Mouse (Mus musculus): ENCODE results near the gene D11Wsu47e. TPM values are rescaled to one million over a fixed set of nuclear protein-coding genes. Genes with fewer than 3 reads are reported as not detected.

Gene D11Wsu47e
- polyA plus RNA-seq, 1 experiment = 13.6 TPM

GRCm38 (mm10) chr11:113691851-113692250, 7.6 kb downstream of the D11Wsu47e start:
- Histone ChIP-seq H3K4me3 (ENCODE audit: control insufficient read depth, insufficient read depth, low read length) (no peak overlapping the region), H3K27me3 (ENCODE audit: control insufficient read depth, insufficient read depth, low read length) (no peaks in the 10 kb centered on the region), H3K36me3 (ENCODE audit: control insufficient read depth, insufficient read depth, low read length) (peaks cover 7% of the 10 kb centered on the region), H3K27ac (ENCODE audit: control insufficient read depth, insufficient read depth, low read length) (no peak overlapping the region), H3K4me1 (replicated peaks; ENCODE audit: control insufficient read depth, insufficient read depth, low read length) (no peaks in the 10 kb centered on the region)
- WGBS = 80% methylated on average over 3 of the region's 3 CpGs
- no peak for DNase-seq
- TF ChIP-seq POLR2A (IDR thresholded peaks at IDR 0.05; ENCODE audit: control insufficient read depth, extremely low read depth, insufficient read depth, low read length, poor library complexity) (no peak), CTCF (IDR thresholded peaks at IDR 0.05; ENCODE audit: borderline replicate concordance, control insufficient read depth, extremely low read depth, insufficient read depth, low read length, poor library complexity) (no peak)

- H3K36me3 ChIP-seq (ENCODE audit: control insufficient read depth, insufficient read depth, low read length) = no peaks in the 10 kb centered on the region; the same call in 1 of the 2 replicates
- no peaks in the 10 kb centered on the region for H3K27me3 ChIP-seq (ENCODE audit: control insufficient read depth, insufficient read depth, low read length)
- 90% methylated on average over 5 of the region's 5 CpGs for WGBS
- no peak for DNase-seq
- H3K4me3 ChIP-seq (ENCODE audit: control insufficient read depth, insufficient read depth, low read length) = no peak overlapping the region
- TF ChIP-seq POLR2A (IDR thresholded peaks at IDR 0.05; ENCODE audit: control insufficient read depth, extremely low read depth, insufficient read depth, low read length, poor library complexity) (no peak), CTCF (IDR thresholded peaks at IDR 0.05; ENCODE audit: borderline replicate concordance, control insufficient read depth, extremely low read depth, insufficient read depth, low read length, poor library complexity) (no peak)
- no peaks in the 10 kb centered on the region for H3K4me1 ChIP-seq (replicated peaks; ENCODE audit: control insufficient read depth, insufficient read depth, low read length)
- H3K27ac ChIP-seq (ENCODE audit: control insufficient read depth, insufficient read depth, low read length) = no peak overlapping the region
Observed at GRCm38 (mm10) chr11:113697571-113697970, 13.4 kb downstream of the D11Wsu47e start.

- no peaks in the 10 kb centered on the region for H3K27me3 ChIP-seq (ENCODE audit: control insufficient read depth, insufficient read depth, low read length)
- no peaks in the 10 kb centered on the region for H3K4me1 ChIP-seq (replicated peaks; ENCODE audit: control insufficient read depth, insufficient read depth, low read length)
- no peak overlapping the region for H3K4me3 ChIP-seq (ENCODE audit: control insufficient read depth, insufficient read depth, low read length)
- TF ChIP-seq POLR2A (IDR thresholded peaks at IDR 0.05; ENCODE audit: control insufficient read depth, extremely low read depth, insufficient read depth, low read length, poor library complexity) (no peak), CTCF (IDR thresholded peaks at IDR 0.05; ENCODE audit: borderline replicate concordance, control insufficient read depth, extremely low read depth, insufficient read depth, low read length, poor library complexity) (no peak)
- WGBS = 96% methylated on average over 12 of the region's 12 CpGs
- H3K27ac ChIP-seq (ENCODE audit: control insufficient read depth, insufficient read depth, low read length) = no peak overlapping the region
- DNase-seq = no peak
- H3K36me3 ChIP-seq (ENCODE audit: control insufficient read depth, insufficient read depth, low read length) = no peaks in the 10 kb centered on the region; the same call in 1 of the 2 replicates
Observed at GRCm38 (mm10) chr11:113698013-113698545, 13.9 kb downstream of the D11Wsu47e start.

- no peak overlapping the region for H3K4me3 ChIP-seq (ENCODE audit: control insufficient read depth, insufficient read depth, low read length)
- no peak overlapping the region for H3K27ac ChIP-seq (ENCODE audit: control insufficient read depth, insufficient read depth, low read length)
- H3K27me3 ChIP-seq (ENCODE audit: control insufficient read depth, insufficient read depth, low read length) = no peaks in the 10 kb centered on the region
- WGBS = 91% methylated on average over 7 of the region's 7 CpGs
- TF ChIP-seq POLR2A (IDR thresholded peaks at IDR 0.05; ENCODE audit: control insufficient read depth, extremely low read depth, insufficient read depth, low read length, poor library complexity) (no peak), CTCF (IDR thresholded peaks at IDR 0.05; ENCODE audit: borderline replicate concordance, control insufficient read depth, extremely low read depth, insufficient read depth, low read length, poor library complexity) (no peak)
- H3K36me3 ChIP-seq (ENCODE audit: control insufficient read depth, insufficient read depth, low read length) = no peaks in the 10 kb centered on the region
- no peaks in the 10 kb centered on the region for H3K4me1 ChIP-seq (replicated peaks; ENCODE audit: control insufficient read depth, insufficient read depth, low read length)
- no peak for DNase-seq
Observed at GRCm38 (mm10) chr11:113699643-113700042, 15.4 kb downstream of the D11Wsu47e start.

GRCm38 (mm10) chr11:113703758-113704157, 19.5 kb downstream of the D11Wsu47e start:
- DNase-seq = peak; percentile 77
- no peaks in the 10 kb centered on the region for H3K36me3 ChIP-seq (ENCODE audit: control insufficient read depth, insufficient read depth, low read length)
- H3K27ac ChIP-seq (ENCODE audit: control insufficient read depth, insufficient read depth, low read length) = no peak overlapping the region
- H3K4me3 ChIP-seq (ENCODE audit: control insufficient read depth, insufficient read depth, low read length) = no peak overlapping the region
- H3K4me1 ChIP-seq (replicated peaks; ENCODE audit: control insufficient read depth, insufficient read depth, low read length) = no peaks in the 10 kb centered on the region
- TF ChIP-seq CTCF (IDR thresholded peaks at IDR 0.05; ENCODE audit: borderline replicate concordance, control insufficient read depth, extremely low read depth, insufficient read depth, low read length, poor library complexity) (peak; percentile 86; the same call in 1 of the 2 replicates), POLR2A (IDR thresholded peaks at IDR 0.05; ENCODE audit: control insufficient read depth, extremely low read depth, insufficient read depth, low read length, poor library complexity) (no peak)
- 38% methylated on average over 5 of the region's 5 CpGs for WGBS
- H3K27me3 ChIP-seq (ENCODE audit: control insufficient read depth, insufficient read depth, low read length) = no peaks in the 10 kb centered on the region

GRCm38 (mm10) chr11:113705966-113706652, 21.9 kb downstream of the D11Wsu47e start:
- Histone ChIP-seq H3K36me3 (ENCODE audit: control insufficient read depth, insufficient read depth, low read length) (no peaks in the 10 kb centered on the region), H3K4me1 (replicated peaks; ENCODE audit: control insufficient read depth, insufficient read depth, low read length) (peaks cover 22% of the 10 kb centered on the region), H3K4me3 (ENCODE audit: control insufficient read depth, insufficient read depth, low read length) (no peak overlapping the region), H3K27me3 (ENCODE audit: control insufficient read depth, insufficient read depth, low read length) (no peaks in the 10 kb centered on the region), H3K27ac (ENCODE audit: control insufficient read depth, insufficient read depth, low read length) (no peak overlapping the region)
- WGBS = 86% methylated on average over 15 of the region's 15 CpGs
- TF ChIP-seq CTCF (IDR thresholded peaks at IDR 0.05; ENCODE audit: borderline replicate concordance, control insufficient read depth, extremely low read depth, insufficient read depth, low read length, poor library complexity) (no peak), POLR2A (IDR thresholded peaks at IDR 0.05; ENCODE audit: control insufficient read depth, extremely low read depth, insufficient read depth, low read length, poor library complexity) (no peak)
- DNase-seq = no peak

Data from thymus, adult 2 months (tissue).